Mouse (Mus musculus) E14TG2a.4 (cell line): ENCODE measurements at regions not wholly inside any gene's neighbourhood (a gene's known extent, or its start where the extent isn't known, plus 50 kb on each side); places are given as distances from the start of the nearest gene placed in this dataset.

Experiments
- H3K27me3 ChIP-seq: 2 replicates; pipeline ENCODE4 v1.6.1; 2014; ENCODE audit warnings: low read length, control low read depth; ENCODE audit not compliant: insufficient read depth
- H3K36me3 ChIP-seq: 2 replicates; pipeline ENCODE4 v1.6.1; 2014; ENCODE audit warnings: low read length, control low read depth; ENCODE audit not compliant: insufficient read depth
- H3K4me1 ChIP-seq: replicated peaks from 2 replicates; pipeline ENCODE4 v1.6.1; 2014; ENCODE audit warnings: low read depth, low read length, control low read depth
- H3K4me3 ChIP-seq: replicated peaks from 2 replicates; pipeline ENCODE4 v1.5.1; 2014; ENCODE audit warnings: mild to moderate bottlenecking, low read length
- H3K9me3 ChIP-seq: 2 replicates; pipeline ENCODE4 v1.6.1; 2014; ENCODE audit warnings: low read length, control low read depth
- CTCF ChIP-seq: conservative IDR thresholded peaks from 2 replicates; pipeline ENCODE4 v1.5.1; 2014; ENCODE audit warnings: low read length
- NANOG ChIP-seq: IDR thresholded peaks from 2 replicates; pipeline ENCODE4 v1.6.1; 2014; ENCODE audit warnings: borderline replicate concordance, low read length, mixed read lengths
- POU5F1 ChIP-seq: IDR thresholded peaks from 2 replicates; pipeline ENCODE4 v1.6.1; 2014; ENCODE audit warnings: low read length, borderline replicate concordance

DNA sequence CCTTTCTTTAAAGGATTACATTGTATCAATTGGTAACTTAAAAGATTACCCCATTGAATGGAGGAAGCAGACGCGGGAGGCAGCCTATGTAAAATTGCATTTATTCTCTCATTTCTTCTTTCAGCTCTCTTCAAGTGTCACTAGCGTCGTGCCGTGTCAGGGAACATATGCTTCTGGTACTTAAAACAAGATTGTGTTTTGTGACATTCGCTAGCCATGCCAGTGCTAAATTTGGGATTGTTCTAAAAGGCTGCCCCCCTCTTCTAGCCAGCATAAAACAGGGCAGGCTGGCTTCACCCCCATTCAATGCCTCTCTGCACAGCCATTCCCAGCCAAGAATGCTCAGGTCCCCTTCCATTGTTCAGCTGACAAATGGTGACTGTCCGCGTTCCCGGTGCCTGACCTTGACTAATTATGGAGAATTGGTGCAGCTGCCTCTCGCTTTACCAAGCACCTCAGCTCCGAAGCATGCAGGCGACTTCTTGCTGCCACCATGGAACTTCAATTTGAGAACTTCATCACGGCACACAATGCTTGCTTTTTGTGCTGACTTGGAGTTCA is 316.8 kb upstream of the Adamts16 start:
- TF ChIP-seq NANOG (no peak), CTCF (no peak), POU5F1 (no peak)
- H3K9me3 ChIP-seq: no peaks in the 10 kb centered on the region
- H3K27me3 ChIP-seq: no peaks in the 10 kb centered on the region
- no peak overlapping the region for H3K4me3 ChIP-seq
- no peaks in the 10 kb centered on the region for H3K4me1 ChIP-seq
- no peaks in the 10 kb centered on the region for H3K36me3 ChIP-seq

GRCm38 (mm10) chr13:71157656-71158299 is 316.2 kb upstream of the Adamts16 start:
- no peaks in the 10 kb centered on the region for H3K27me3 ChIP-seq
- no peaks in the 10 kb centered on the region for H3K36me3 ChIP-seq
- TF ChIP-seq POU5F1: no peak
- no peak for TF ChIP-seq CTCF
- TF ChIP-seq NANOG: no peak
- H3K9me3 ChIP-seq: no peaks in the 10 kb centered on the region
- H3K4me1 ChIP-seq: no peaks in the 10 kb centered on the region
- no peak overlapping the region for H3K4me3 ChIP-seq

DNA sequence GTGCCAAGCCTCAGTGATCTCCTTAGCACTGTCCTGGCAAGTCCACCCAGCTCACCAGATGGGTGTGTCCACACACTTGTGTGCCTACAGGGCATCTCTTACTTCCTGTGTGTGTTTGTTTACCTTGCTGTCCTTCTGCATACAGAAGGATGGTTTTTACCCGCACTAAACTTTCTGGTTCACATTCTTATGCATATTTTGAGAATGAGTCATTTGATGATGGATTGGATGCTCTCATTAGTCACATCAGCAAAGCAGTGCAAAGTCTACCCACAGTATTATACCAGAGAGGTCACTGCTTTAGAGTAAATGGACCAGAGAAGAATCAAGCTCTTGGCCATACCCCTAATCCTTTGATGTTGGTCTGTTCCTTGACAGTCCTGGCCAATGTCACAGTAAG is 308.5 kb upstream of the Adamts16 start:
- H3K9me3 ChIP-seq: no peaks in the 10 kb centered on the region
- no peak overlapping the region for H3K4me3 ChIP-seq
- no peaks in the 10 kb centered on the region for H3K36me3 ChIP-seq
- no peaks in the 10 kb centered on the region for H3K4me1 ChIP-seq
- TF ChIP-seq NANOG (no peak), CTCF (no peak), POU5F1 (no peak)
- H3K27me3 ChIP-seq: no peaks in the 10 kb centered on the region

GRCm38 (mm10) chr13:71149303-71149696 is 307.7 kb upstream of the Adamts16 start:
- TF ChIP-seq NANOG (no peak), CTCF (no peak), POU5F1 (no peak)
- H3K36me3 ChIP-seq: no peaks in the 10 kb centered on the region

DNA sequence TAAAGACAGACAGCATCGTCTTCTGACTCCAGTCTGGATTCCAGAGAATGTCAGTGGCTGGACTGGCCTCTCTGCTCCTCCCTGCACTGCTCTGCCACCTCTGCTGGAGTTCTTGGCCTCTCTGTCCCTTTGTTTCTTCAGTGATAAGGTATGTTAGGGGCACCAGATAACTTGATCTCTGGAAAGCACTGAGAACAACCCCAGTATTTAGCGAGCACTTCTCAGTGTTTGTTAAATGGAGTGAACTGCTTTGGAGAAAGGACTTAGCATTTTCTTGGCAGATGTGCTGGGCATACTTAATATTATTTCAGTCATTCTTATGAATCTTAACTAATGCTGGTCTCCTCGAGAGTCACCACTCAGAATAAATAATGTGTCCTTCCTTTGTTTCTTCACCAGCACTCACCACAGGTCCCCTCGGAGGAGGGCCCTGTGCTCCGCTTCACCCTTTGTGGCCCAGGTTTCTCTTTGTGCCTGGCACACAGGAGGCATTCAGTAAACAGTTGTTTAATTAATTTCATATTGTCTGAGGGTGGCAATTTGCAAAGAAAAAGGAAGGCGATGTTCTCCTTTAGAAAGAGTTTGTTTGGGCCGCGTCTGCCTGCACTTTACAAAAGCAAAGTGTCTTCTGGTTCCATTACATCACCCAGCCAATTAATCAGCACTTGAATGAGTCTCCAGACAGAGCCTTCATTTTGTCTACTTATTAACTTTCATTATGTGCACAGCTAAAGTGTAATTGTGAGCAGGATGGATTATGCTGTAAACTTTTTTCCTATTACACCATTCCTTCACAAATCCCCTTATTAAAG is 307.1 kb upstream of the Adamts16 start:
- Histone ChIP-seq H3K4me1 (no peaks in the 10 kb centered on the region), H3K9me3 (no peaks in the 10 kb centered on the region), H3K27me3 (no peaks in the 10 kb centered on the region), H3K36me3 (no peaks in the 10 kb centered on the region), H3K4me3 (no peak overlapping the region)
- TF ChIP-seq POU5F1 (no peak), CTCF (no peak), NANOG (no peak)

More at GRCm38 (mm10) chr13:71149303-71149696, 307.7 kb upstream of the Adamts16 start:
- Histone ChIP-seq H3K9me3 (no peaks in the 10 kb centered on the region), H3K4me1 (no peaks in the 10 kb centered on the region), H3K27me3 (no peaks in the 10 kb centered on the region), H3K4me3 (no peak overlapping the region)

- Histone ChIP-seq H3K4me1 (no peaks in the 10 kb centered on the region), H3K9me3 (no peaks in the 10 kb centered on the region), H3K4me3 (no peak overlapping the region), H3K36me3 (no peaks in the 10 kb centered on the region), H3K27me3 (no peaks in the 10 kb centered on the region)
- no peak for TF ChIP-seq NANOG
- TF ChIP-seq CTCF: no peak
- no peak for TF ChIP-seq POU5F1
Observed at GRCm38 (mm10) chr13:71146859-71147443, 305.3 kb upstream of the Adamts16 start.

GRCm38 (mm10) chr13:71138745-71139312 is 297.2 kb upstream of the Adamts16 start:
- H3K27me3 ChIP-seq: no peaks in the 10 kb centered on the region
- H3K9me3 ChIP-seq: 0 out of 2 replicates have a peak, but pooled peaks cover 3% of the 10 kb centered on the region
- no peaks in the 10 kb centered on the region for H3K4me1 ChIP-seq
- TF ChIP-seq CTCF: no peak
- TF ChIP-seq NANOG: no peak
- no peak for TF ChIP-seq POU5F1
- no peak overlapping the region for H3K4me3 ChIP-seq
- H3K36me3 ChIP-seq: no peaks in the 10 kb centered on the region
